Mouse (Mus musculus) thymus, postnatal 0 days (tissue): ENCODE data around the gene Polr2b. TPM values are rescaled to one million over a fixed set of nuclear protein-coding genes. Genes with fewer than 3 reads are reported as not detected.

Source experiments
- DNase-seq: peaks from one replicate; pipeline ENCODE4 v3.0.0-alpha.2; 2015; ENCODE audit warnings: low spot score
- polyA plus RNA-seq: library from polyadenylated mRNA; unstranded; fragments of >200 nt; fragmentation: Nextera tagmentation; extraction: Ambion mirVana; gene quantifications from 2 replicates; pipeline ENCODE4 v1.2.1, GENCODE M21; 2015

The Polr2b gene
- polyA plus RNA-seq, 1 experiment from 2014 or later: 56.5 TPM

DNA sequence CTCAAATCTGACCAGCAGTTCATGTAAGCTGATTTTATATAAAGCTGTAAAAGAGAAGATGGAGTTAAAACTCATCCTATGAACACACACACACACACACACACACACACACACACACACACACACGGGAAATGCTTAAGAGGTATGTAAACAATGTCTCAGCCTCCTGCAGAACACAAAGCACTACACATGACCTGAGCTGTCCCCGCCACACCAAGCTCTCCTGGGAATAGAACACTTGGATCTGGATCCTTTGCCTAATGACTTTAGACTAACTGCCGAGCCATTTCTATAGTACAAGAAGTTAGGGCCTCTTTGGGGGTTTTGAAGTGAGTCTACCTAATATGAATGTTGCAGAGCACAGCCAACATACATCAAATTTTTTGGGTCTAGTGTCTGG lies 52.2 kb downstream of the Polr2b start:
- DNase-seq: no peak

DNA sequence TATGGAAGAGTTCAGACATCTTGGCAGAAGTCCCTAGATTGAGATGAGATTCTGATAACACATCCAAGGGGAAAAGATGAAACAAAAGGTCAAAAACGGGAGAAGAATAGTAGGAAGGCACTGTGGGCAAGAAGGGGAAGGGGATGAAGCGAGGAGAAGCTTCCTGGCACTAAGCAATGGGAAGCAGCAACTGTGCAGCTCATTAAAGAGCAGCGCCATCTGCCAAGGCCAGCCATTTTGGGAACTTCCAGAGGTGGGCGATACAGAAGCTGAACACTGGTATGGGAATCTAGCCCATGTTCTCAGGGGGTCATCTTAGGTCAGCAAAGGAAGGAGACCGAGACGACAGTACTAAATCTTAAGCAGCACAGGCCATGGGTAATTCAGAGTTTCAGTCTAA lies 53.7 kb downstream of the Polr2b start:
- DNase-seq: no peak

GRCm38 (mm10) chr5:77364443-77365038 lies 54.6 kb downstream of the Polr2b start:
- no peak for DNase-seq

DNA sequence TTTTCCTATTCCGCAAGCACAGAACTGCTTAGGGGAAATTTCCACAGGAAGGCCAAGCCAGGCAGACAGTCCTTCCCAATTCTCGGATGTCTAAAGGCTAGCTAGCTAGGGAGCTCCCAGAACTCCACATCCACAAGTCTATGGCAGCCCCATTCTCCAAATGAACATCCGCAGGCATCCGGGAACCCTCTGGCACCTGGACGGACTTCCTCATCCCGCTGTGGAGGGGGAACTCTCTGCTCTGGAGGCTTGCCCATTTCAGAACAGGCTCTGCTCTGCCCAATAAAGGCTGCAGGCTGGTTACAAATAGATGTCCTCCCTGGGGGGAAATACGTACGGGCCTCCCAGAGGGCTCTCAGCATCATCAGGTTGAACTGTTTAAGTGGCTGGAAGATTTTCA lies 56.4 kb downstream of the Polr2b start:
- DNase-seq: no peak

DNA sequence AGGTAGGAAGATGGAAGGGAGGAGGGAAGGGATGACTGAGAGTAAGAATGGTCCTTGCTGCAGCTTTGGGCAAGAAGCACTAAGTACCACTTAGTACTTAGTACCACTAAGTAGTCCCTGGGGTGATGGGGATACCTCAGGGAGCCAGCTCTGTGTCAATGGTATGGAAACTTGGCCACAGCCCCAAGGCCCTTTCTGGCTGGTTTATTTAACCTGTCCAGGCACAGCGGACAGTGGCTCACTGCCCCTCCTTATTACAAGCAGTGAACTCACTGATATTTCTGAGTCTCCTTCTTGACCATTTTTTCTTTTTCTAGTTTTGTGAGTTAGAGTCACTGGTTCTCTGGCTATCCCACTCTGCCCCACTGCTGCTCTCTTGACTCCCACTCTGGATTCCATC lies 57.2 kb downstream of the Polr2b start:
- no peak for DNase-seq

GRCm38 (mm10) chr5:77367682-77368081 lies 57.7 kb downstream of the Polr2b start:
- DNase-seq: peak; percentile 19

GRCm38 (mm10) chr5:77368194-77368593 lies 58.2 kb downstream of the Polr2b start:
- no peak for DNase-seq

GRCm38 (mm10) chr5:77369394-77369793 lies 59.4 kb downstream of the Polr2b start:
- no peak for DNase-seq

DNA sequence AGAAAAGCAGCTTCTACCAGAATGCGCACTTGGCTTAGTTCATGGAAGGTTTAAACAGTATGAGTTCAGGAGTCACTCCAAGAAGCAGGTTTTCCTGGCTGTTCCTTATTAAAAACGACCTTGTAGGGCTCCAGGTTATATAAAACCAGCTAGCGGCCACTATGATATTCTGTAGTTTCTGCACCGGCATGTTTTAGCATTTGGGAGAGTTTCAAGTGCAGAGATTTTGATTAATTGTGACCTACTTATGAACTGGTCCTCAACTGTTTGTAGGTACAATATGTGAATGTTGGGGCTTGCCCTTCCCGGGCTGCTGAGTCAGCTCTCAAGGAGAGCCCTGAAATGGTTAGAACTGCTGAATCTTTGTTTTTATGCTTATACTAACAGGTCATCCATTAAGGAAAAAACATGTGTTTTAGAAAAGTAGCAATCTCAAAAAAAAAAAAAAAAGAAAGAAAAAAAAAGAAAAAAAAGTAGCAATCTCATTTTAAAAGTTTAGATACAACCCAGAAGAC lies 60.5 kb downstream of the Polr2b start:
- no peak for DNase-seq

DNA sequence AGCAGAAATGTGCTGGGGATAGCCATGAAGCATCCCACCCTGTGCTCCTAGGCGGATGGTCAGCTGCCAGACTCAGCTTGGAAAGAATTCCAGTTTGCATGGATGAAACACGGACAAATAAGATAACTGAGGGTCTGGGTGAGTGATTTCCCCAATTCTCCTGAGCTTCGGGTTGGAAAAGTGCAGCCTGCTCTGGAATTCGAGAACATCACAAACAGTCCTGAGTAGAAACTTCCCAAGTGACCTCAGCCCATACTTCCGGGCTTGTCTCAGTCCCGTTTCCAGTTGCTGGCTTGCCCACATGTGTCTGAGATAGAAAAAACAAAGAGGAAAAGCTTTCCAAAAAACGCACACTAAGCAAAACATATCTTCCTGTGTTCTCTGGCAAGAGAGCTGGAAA lies 62.3 kb downstream of the Polr2b start:
- no peak for DNase-seq

GRCm38 (mm10) chr5:77372778-77373177 lies 62.8 kb downstream of the Polr2b start:
- peak; percentile 71 for DNase-seq

DNA sequence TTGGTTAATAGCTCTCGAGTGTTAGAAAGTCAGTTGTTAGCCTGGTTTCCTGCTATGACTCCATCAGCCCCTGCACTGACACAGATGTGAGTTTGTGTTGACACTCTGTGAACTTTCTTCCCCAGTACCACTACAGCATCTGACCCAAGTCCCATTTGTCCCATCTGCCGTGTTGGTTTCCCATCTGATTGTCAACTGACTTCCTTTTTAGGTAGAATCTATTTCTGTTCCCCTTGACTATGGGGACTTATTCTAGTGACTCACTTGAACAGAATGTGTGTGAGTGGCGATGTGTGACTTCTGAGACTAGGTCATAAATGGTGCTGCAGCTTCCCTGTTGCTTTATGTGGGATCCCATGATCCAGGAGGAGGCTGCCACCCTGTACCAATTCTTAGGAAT lies 65.0 kb downstream of the Polr2b start:
- DNase-seq: no peak

DNA sequence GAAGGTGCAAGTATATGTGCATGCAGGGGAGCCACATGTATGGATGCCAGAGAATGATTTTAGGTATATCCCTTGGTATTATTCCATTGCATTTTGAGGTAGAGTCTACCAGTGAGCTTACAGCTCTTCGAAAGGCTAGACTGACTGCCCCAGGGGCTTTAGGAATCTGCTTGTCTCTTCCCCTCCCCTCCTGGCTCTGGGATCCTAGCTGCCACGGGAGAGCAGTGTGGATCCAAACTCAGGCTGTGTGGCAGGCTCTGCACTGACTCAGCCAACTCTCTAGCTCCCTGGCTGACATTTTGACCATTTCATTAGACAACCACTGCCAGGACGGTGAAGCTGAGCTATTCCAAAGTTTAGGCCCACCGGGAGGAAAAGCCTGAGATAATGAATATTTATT lies 65.6 kb downstream of the Polr2b start:
- no peak for DNase-seq

- DNase-seq: no peak
Measured at GRCm38 (mm10) chr5:77378027-77378426, 68.1 kb downstream of the Polr2b start.

GRCm38 (mm10) chr5:77379434-77380135 lies 69.6 kb downstream of the Polr2b start:
- DNase-seq: no peak

DNA sequence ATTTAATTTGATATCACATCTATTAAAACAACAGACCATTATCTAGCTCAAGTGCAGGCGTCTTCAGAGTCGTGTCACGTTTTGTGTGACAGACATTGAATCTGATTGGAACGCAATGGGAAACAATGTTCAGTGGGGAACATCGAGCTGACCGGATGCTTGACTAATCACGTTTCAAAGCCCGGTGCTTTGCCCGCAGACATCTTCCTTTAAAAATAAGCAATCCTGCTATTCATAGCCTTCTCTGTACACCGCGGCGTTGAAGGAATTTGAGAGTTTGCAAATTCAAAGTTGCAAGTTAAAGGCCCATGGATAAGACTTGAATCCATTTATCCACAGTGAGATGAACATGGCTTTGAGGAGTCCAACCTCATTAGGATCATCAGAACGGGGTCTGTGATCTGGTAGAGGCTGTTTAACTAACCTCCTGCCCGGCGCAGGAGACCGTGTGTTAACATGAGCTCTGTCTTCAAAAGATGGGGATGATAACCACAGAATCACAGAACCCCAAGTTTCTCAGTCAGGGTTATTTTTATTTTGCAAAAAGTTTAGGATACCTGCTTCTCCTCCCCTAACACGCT lies 70.5 kb downstream of the Polr2b start:
- DNase-seq: no peak

GRCm38 (mm10) chr5:77381283-77381682 lies 71.3 kb downstream of the Polr2b start:
- DNase-seq: no peak

DNA sequence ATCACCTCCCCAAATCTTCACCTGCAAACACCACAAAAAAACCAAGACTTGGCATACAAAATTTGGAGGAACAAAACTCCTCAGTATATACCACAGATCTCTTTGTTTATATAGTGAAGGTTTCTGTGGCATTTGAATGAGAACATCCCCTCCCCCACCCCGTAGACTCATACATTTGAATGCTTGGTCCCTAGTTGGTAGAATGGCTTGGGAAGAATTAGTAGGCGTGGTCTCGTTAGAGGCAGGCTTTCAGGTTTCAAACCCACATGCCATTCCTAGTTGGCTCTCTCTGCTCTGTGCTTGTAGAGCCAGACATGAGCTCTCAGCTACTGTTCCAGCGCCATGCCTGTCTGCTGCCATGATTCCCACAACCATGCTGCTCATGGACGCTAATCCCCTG lies 71.7 kb downstream of the Polr2b start:
- no peak for DNase-seq

- DNase-seq: no peak
Measured at GRCm38 (mm10) chr5:77383799-77384554, 74.0 kb downstream of the Polr2b start.

- DNase-seq: no peak
Measured at GRCm38 (mm10) chr5:77384724-77385123, 74.8 kb downstream of the Polr2b start.

DNA sequence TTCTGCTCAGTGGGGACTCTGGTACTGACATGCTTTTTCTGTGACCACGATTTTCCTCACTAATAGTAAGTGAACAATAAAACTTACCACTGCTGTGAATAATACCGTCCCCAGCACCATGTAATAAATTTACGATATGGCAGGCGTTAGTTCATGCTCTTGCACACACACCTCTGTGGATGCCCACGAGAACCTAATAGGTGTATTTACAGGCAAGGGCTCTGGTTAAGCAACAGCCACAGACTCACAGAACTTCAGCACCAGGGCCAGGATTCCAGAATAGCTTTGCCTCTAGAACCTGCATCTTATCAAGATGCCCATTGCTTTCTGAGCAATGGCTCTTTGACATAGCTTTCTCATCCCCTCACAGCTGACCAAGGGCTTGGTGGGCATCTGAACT lies 75.3 kb downstream of the Polr2b start:
- DNase-seq: no peak
